ENCODE assay signal across 29 mouse cellular contexts in genomic region chr4:121042946-121043345, GRCm38 (mm10). TPM values are rescaled to one million over a fixed set of nuclear protein-coding genes. Genes with fewer than 3 reads are reported as not detected.
DNase-seq lines count a peak whose midpoint lies in the region; ATAC-seq lines count a peak whose summit lies in the region.
"Had no signal": no experiment of that assay in that cellular context is flagged by ENCODE, and none has a peak within 500 bp of the region (broad histone marks: within the 10 kb centered on the region; RNA-seq: fewer than 3 reads in every experiment).

No protein-coding gene starts in this region.

- WGBS in hindbrain, embryonic 13.5 days, result 54% methylated on average over 3 of the region's 3 CpGs
- 66% methylated on average over 3 of the region's 3 CpGs for WGBS in hindbrain, embryonic 12.5 days
- WGBS in limb, embryonic 13.5 days, result 43% methylated on average over 3 of the region's 3 CpGs

- H3K9ac ChIP-seq in hindbrain, embryonic 13.5 days, result no peak overlapping the region
- no peak overlapping the region for H3K9ac ChIP-seq in hindbrain, embryonic 12.5 days
- no peak overlapping the region for H3K9ac ChIP-seq in limb, embryonic 13.5 days
- H3K9ac ChIP-seq: forebrain, postnatal 0 days; hindbrain, embryonic 14.5 days; kidney, embryonic 15.5 days; lung, embryonic 15.5 days; neural tube, embryonic 12.5 days had no signal

- peak; percentile 79 for DNase-seq in ES-CJ7 (ENCODE audit: low read depth, low spot score)
- DNase-seq in ZHBTc4 (ENCODE audit: low read depth, low spot score), result peak; percentile 48
- DNase-seq in layer of hippocampus, postnatal 10 days (ENCODE audit: low spot score in 2 of 2), result no peak
- no peak for DNase-seq in cerebellum, adult 9-11 months
- no peak for DNase-seq in left cerebral cortex, adult 9 months (ENCODE audit: low spot score in 2 of 2)
- DNase-seq: adrenal gland, adult 2 months; adrenal gland, postnatal 36 days; B cell, adult 2 months; cerebellum, adult 18-20 months; cerebellum, postnatal 14 days; forebrain, postnatal 0 days; gastrocnemius, postnatal 10 days; heart, postnatal 14 days; kidney, adult 18-20 months; kidney, postnatal 25 days had no signal

- H3K27ac ChIP-seq in hindbrain, embryonic 13.5 days, result 0 out of 2 replicates have a peak overlapping the region, but pooled peaks have one; percentile 81
- H3K27ac ChIP-seq in hindbrain, embryonic 12.5 days, result no peak overlapping the region
- H3K27ac ChIP-seq in limb, embryonic 13.5 days, result no peak overlapping the region
- H3K27ac ChIP-seq: kidney, embryonic 15.5 days; lung, embryonic 15.5 days; neural tube, embryonic 12.5 days had no signal

- peaks cover 36% of the 10 kb centered on the region for H3K4me1 ChIP-seq in hindbrain, embryonic 13.5 days (replicated peaks)
- H3K4me1 ChIP-seq in hindbrain, embryonic 12.5 days, result peaks cover 30% of the 10 kb centered on the region
- H3K4me1 ChIP-seq in limb, embryonic 13.5 days, result peaks cover 32% of the 10 kb centered on the region

- H3K9me3 ChIP-seq in hindbrain, embryonic 13.5 days, result no peaks in the 10 kb centered on the region
- H3K9me3 ChIP-seq in hindbrain, embryonic 12.5 days (replicated peaks), result no peaks in the 10 kb centered on the region
- no peaks in the 10 kb centered on the region for H3K9me3 ChIP-seq in limb, embryonic 13.5 days
- H3K9me3 ChIP-seq: kidney, embryonic 15.5 days; lung, embryonic 15.5 days; neural tube, embryonic 12.5 days had no signal

- H3K4me2 ChIP-seq in hindbrain, embryonic 13.5 days, result no peak overlapping the region
- H3K4me2 ChIP-seq in hindbrain, embryonic 12.5 days (replicated peaks), result no peak overlapping the region
- peak overlapping the region; percentile 74 for H3K4me2 ChIP-seq in limb, embryonic 13.5 days (replicated peaks)
- H3K4me2 ChIP-seq: hindbrain, embryonic 14.5 days; kidney, embryonic 15.5 days; liver, embryonic 11.5 days; lung, embryonic 15.5 days; midbrain, embryonic 11.5 days; neural tube, embryonic 12.5 days had no signal

- peaks cover 29% of the 10 kb centered on the region for H3K27me3 ChIP-seq in hindbrain, embryonic 13.5 days
- H3K27me3 ChIP-seq in hindbrain, embryonic 12.5 days, result peaks cover 22% of the 10 kb centered on the region
- H3K27me3 ChIP-seq in limb, embryonic 13.5 days, result peaks cover 29% of the 10 kb centered on the region

- ATAC-seq in hindbrain, embryonic 13.5 days (ENCODE audit: low FRiP score), result no peak
- no peak for ATAC-seq in hindbrain, embryonic 12.5 days (ENCODE audit: low FRiP score)
- no peak for ATAC-seq in limb, embryonic 13.5 days (ENCODE audit: low FRiP score, low read depth)
- ATAC-seq: activated CD4-positive, CD25-positive, alpha-beta regulatory T cell, adult 4 months; forebrain, postnatal 0 days; inflammation-experienced regulatory T-cells, adult 6 months had no signal

- H3K36me3 ChIP-seq in hindbrain, embryonic 13.5 days, result peaks cover 2% of the 10 kb centered on the region; the same call in 1 of the 2 replicates
- no peaks in the 10 kb centered on the region; the same call in 1 of the 2 replicates for H3K36me3 ChIP-seq in hindbrain, embryonic 12.5 days
- peaks cover 40% of the 10 kb centered on the region for H3K36me3 ChIP-seq in limb, embryonic 13.5 days
- H3K36me3 ChIP-seq: kidney, embryonic 15.5 days; lung, embryonic 15.5 days; neural tube, embryonic 12.5 days had no signal

- no peak overlapping the region for H3K4me3 ChIP-seq in hindbrain, embryonic 13.5 days
- H3K4me3 ChIP-seq in hindbrain, embryonic 12.5 days, result no peak overlapping the region
- no peak overlapping the region for H3K4me3 ChIP-seq in limb, embryonic 13.5 days
- H3K4me3 ChIP-seq: kidney, embryonic 15.5 days; lung, embryonic 15.5 days; myocyte; neural tube, embryonic 12.5 days had no signal

RNA-seq across cellular contexts. Expression of gene Col9a2, which starts 3.8 kb away (rescaled TPM):
- 12.9 and 14.4 TPM in 2 replicates for polyA plus RNA-seq in hindbrain, embryonic 13.5 days (2015; fragmentation: Nextera tagmentation; extraction: Ambion mirVana)
- 55.6 and 63.0 TPM in 2 replicates for polyA plus RNA-seq in hindbrain, embryonic 12.5 days (2016; fragmentation: Nextera tagmentation; extraction: Ambion mirVana)
- polyA plus RNA-seq in limb, embryonic 13.5 days (2015; fragmentation: Nextera tagmentation; extraction: Ambion mirVana), result 100 and 116 TPM in 2 replicates
- 10 to 100 TPM in 1 of 2 experiments, 1 to 10 TPM in 1; 8.7 to 11.4 TPM for total RNA-seq in layer of hippocampus, postnatal 10 days (2021)
- total RNA-seq: heart, adult 8-10 months; megakaryocyte progenitor cell, adult 5-6 weeks had no signal
- polyA plus RNA-seq: activated CD4-positive, CD25-positive, alpha-beta regulatory T cell, adult 4 months; inflammation-experienced regulatory T-cells, adult 6 months; myocyte had no signal

RNA-seq across cellular contexts. Expression of gene Smap2, which starts 25.9 kb away (rescaled TPM):
- 36.7 and 36.8 TPM in 2 replicates for polyA plus RNA-seq in hindbrain, embryonic 13.5 days (2015; fragmentation: Nextera tagmentation; extraction: Ambion mirVana)
- polyA plus RNA-seq in hindbrain, embryonic 12.5 days (2016; fragmentation: Nextera tagmentation; extraction: Ambion mirVana), result 36.2 and 41.7 TPM in 2 replicates
- polyA plus RNA-seq in limb, embryonic 13.5 days (2015; fragmentation: Nextera tagmentation; extraction: Ambion mirVana), result 13.4 and 13.5 TPM in 2 replicates
- total RNA-seq in layer of hippocampus, postnatal 10 days (2021), result 100 to 1,000 TPM; 123 to 131 TPM

RNA-seq across cellular contexts. Expression of gene Zmpste24, which starts 55.1 kb away (rescaled TPM):
- 28.4 and 28.7 TPM in 2 replicates for polyA plus RNA-seq in hindbrain, embryonic 13.5 days (2015; fragmentation: Nextera tagmentation; extraction: Ambion mirVana)
- polyA plus RNA-seq in hindbrain, embryonic 12.5 days (2016; fragmentation: Nextera tagmentation; extraction: Ambion mirVana), result 32.5 and 35.1 TPM in 2 replicates
- 23.7 and 25.8 TPM in 2 replicates for polyA plus RNA-seq in limb, embryonic 13.5 days (2015; fragmentation: Nextera tagmentation; extraction: Ambion mirVana)
- total RNA-seq in layer of hippocampus, postnatal 10 days (2021), result 10 to 100 TPM; 23.3 to 24.4 TPM

Comparison
In these comparisons a context has a peak if more than half of its experiments do, and no peak if none do; other contexts are left out.
1. DNase-seq: peak in ES-CJ7 (single experiment) and ZHBTc4 (single experiment); none in layer of hippocampus, postnatal 10 days (0 of 2), cerebellum, adult 9-11 months (single experiment) and left cerebral cortex, adult 9 months (0 of 2).